Mouse (Mus musculus): ENCODE measurements at regions not wholly inside any gene's neighbourhood (a gene's known extent, or its start where the extent isn't known, plus 50 kb on each side); places are given as distances from the start of the nearest gene placed in this dataset.

GRCm38 (mm10) chr10:12059728-12060127, 716.5 kb downstream of the Epm2a start:
- no peak for ATAC-seq (replicated peaks; ENCODE audit: insufficient number of reproducible peaks, low FRiP score, low TSS enrichment)
- no peak overlapping the region for H3K9ac ChIP-seq (ENCODE audit: low read depth, low read length)
- no peak overlapping the region for H3K4me2 ChIP-seq
- 76% methylated on average over 1 of the region's 1 CpGs for WGBS (ENCODE audit: insufficient replicate concordance)
- H3K27ac ChIP-seq (ENCODE audit: low read depth, low read length): no peak overlapping the region
- H3K36me3 ChIP-seq (ENCODE audit: control insufficient read depth, insufficient read depth, low read length): no peaks in the 10 kb centered on the region
- no peaks in the 10 kb centered on the region for H3K9me3 ChIP-seq (replicated peaks; ENCODE audit: control insufficient read depth, low read length)
- no peak overlapping the region for H3K4me3 ChIP-seq (ENCODE audit: low read depth, low read length)
- no peaks in the 10 kb centered on the region for H3K27me3 ChIP-seq (ENCODE audit: control insufficient read depth, insufficient read depth, low read length)
- H3K4me1 ChIP-seq (ENCODE audit: control insufficient read depth, insufficient read depth, low read length): no peaks in the 10 kb centered on the region

- no peak overlapping the region for H3K4me3 ChIP-seq (ENCODE audit: low read depth, low read length)
- 80% methylated on average over 5 of the region's 5 CpGs for WGBS (ENCODE audit: insufficient replicate concordance)
- no peak overlapping the region for H3K4me2 ChIP-seq
- H3K9ac ChIP-seq (ENCODE audit: low read depth, low read length): no peak overlapping the region
- H3K27me3 ChIP-seq (ENCODE audit: control insufficient read depth, insufficient read depth, low read length): no peaks in the 10 kb centered on the region
- H3K36me3 ChIP-seq (ENCODE audit: control insufficient read depth, insufficient read depth, low read length): no peaks in the 10 kb centered on the region
- H3K27ac ChIP-seq (ENCODE audit: low read depth, low read length): no peak overlapping the region
- no peaks in the 10 kb centered on the region for H3K4me1 ChIP-seq (ENCODE audit: control insufficient read depth, insufficient read depth, low read length)
- no peak for ATAC-seq (replicated peaks; ENCODE audit: insufficient number of reproducible peaks, low FRiP score, low TSS enrichment)
- H3K9me3 ChIP-seq (replicated peaks; ENCODE audit: control insufficient read depth, low read length): no peaks in the 10 kb centered on the region
Observed at GRCm38 (mm10) chr10:12061069-12061861, 718.1 kb downstream of the Epm2a start.

GRCm38 (mm10) chr10:12062302-12062701, 719.1 kb downstream of the Epm2a start:
- 49% methylated on average over 1 of the region's 1 CpGs for WGBS (ENCODE audit: insufficient replicate concordance)
- no peaks in the 10 kb centered on the region for H3K36me3 ChIP-seq (ENCODE audit: control insufficient read depth, insufficient read depth, low read length)

GRCm38 (mm10) chr10:12083961-12084360, 740.8 kb downstream of the Epm2a start:
- H3K9ac ChIP-seq (ENCODE audit: low read depth, low read length): no peak overlapping the region
- H3K36me3 ChIP-seq (ENCODE audit: control insufficient read depth, insufficient read depth, low read length): no peaks in the 10 kb centered on the region
- no peak for ATAC-seq (replicated peaks; ENCODE audit: insufficient number of reproducible peaks, low FRiP score, low TSS enrichment)
- H3K27me3 ChIP-seq (ENCODE audit: control insufficient read depth, insufficient read depth, low read length): no peaks in the 10 kb centered on the region
- H3K9me3 ChIP-seq (replicated peaks; ENCODE audit: control insufficient read depth, low read length): no peaks in the 10 kb centered on the region
- no peak overlapping the region for H3K27ac ChIP-seq (ENCODE audit: low read depth, low read length)
- H3K4me1 ChIP-seq (ENCODE audit: control insufficient read depth, insufficient read depth, low read length): no peaks in the 10 kb centered on the region
- no peak overlapping the region for H3K4me2 ChIP-seq
- WGBS (ENCODE audit: insufficient replicate concordance): 88% methylated on average over 1 of the region's 1 CpGs
- H3K4me3 ChIP-seq (ENCODE audit: low read depth, low read length): no peak overlapping the region

More at GRCm38 (mm10) chr10:12062302-12062701, 719.1 kb downstream of the Epm2a start:
- Histone ChIP-seq H3K4me3 (ENCODE audit: low read depth, low read length) (no peak overlapping the region), H3K4me2 (no peak overlapping the region), H3K27me3 (ENCODE audit: control insufficient read depth, insufficient read depth, low read length) (no peaks in the 10 kb centered on the region), H3K9me3 (replicated peaks; ENCODE audit: control insufficient read depth, low read length) (no peaks in the 10 kb centered on the region), H3K4me1 (ENCODE audit: control insufficient read depth, insufficient read depth, low read length) (no peaks in the 10 kb centered on the region), H3K27ac (ENCODE audit: low read depth, low read length) (no peak overlapping the region), H3K9ac (ENCODE audit: low read depth, low read length) (no peak overlapping the region)
- no peak for ATAC-seq (replicated peaks; ENCODE audit: insufficient number of reproducible peaks, low FRiP score, low TSS enrichment)

DNA sequence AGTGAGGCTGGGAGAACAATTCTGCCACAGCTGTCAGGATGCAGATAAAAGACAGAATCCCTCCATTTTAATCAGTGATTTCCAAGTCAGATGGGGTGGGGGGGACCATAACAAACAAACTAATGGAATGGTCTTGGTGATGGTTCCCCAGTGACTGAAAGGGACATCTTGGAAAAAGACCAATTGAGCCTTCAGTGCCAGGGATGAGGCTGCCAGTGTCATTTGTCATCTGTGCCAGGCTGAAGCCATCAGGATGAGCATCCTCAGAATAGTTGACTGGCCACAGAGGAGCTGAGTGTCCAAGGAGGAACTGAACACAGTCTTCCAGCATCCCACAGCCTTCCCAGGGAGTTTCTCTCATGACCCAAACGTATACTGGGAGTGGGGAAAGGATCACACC, 749.3 kb downstream of the Epm2a start:
- no peaks in the 10 kb centered on the region for H3K9me3 ChIP-seq (replicated peaks; ENCODE audit: control insufficient read depth, low read length)
- H3K9ac ChIP-seq (ENCODE audit: low read depth, low read length): no peak overlapping the region
- H3K4me2 ChIP-seq: no peak overlapping the region
- WGBS (ENCODE audit: insufficient replicate concordance): 36% methylated on average over 1 of the region's 1 CpGs
- H3K4me1 ChIP-seq (ENCODE audit: control insufficient read depth, insufficient read depth, low read length): no peaks in the 10 kb centered on the region
- H3K4me3 ChIP-seq (ENCODE audit: low read depth, low read length): no peak overlapping the region
- H3K27ac ChIP-seq (ENCODE audit: low read depth, low read length): no peak overlapping the region
- H3K36me3 ChIP-seq (ENCODE audit: control insufficient read depth, insufficient read depth, low read length): no peaks in the 10 kb centered on the region
- no peaks in the 10 kb centered on the region for H3K27me3 ChIP-seq (ENCODE audit: control insufficient read depth, insufficient read depth, low read length)
- no peak for ATAC-seq (replicated peaks; ENCODE audit: insufficient number of reproducible peaks, low FRiP score, low TSS enrichment)

- H3K27ac ChIP-seq (ENCODE audit: low read depth, low read length): no peak overlapping the region
- H3K27me3 ChIP-seq (ENCODE audit: control insufficient read depth, insufficient read depth, low read length): no peaks in the 10 kb centered on the region
- H3K9me3 ChIP-seq (replicated peaks; ENCODE audit: control insufficient read depth, low read length): no peaks in the 10 kb centered on the region
- no peak for ATAC-seq (replicated peaks; ENCODE audit: insufficient number of reproducible peaks, low FRiP score, low TSS enrichment)
- 74% methylated on average over 3 of the region's 3 CpGs for WGBS (ENCODE audit: insufficient replicate concordance)
- no peaks in the 10 kb centered on the region for H3K36me3 ChIP-seq (ENCODE audit: control insufficient read depth, insufficient read depth, low read length)
- H3K4me2 ChIP-seq: no peak overlapping the region
- no peaks in the 10 kb centered on the region for H3K4me1 ChIP-seq (ENCODE audit: control insufficient read depth, insufficient read depth, low read length)
- no peak overlapping the region for H3K4me3 ChIP-seq (ENCODE audit: low read depth, low read length)
- H3K9ac ChIP-seq (ENCODE audit: low read depth, low read length): no peak overlapping the region
Observed at GRCm38 (mm10) chr10:12096678-12097077, 753.5 kb downstream of the Epm2a start.

GRCm38 (mm10) chr10:12107001-12107418, 762.2 kb downstream of the Utrn start:
- H3K9ac ChIP-seq (ENCODE audit: low read depth, low read length): no peak overlapping the region
- H3K4me3 ChIP-seq (ENCODE audit: low read depth, low read length): no peak overlapping the region
- no peak overlapping the region for H3K4me2 ChIP-seq
- H3K27ac ChIP-seq (ENCODE audit: low read depth, low read length): no peak overlapping the region
- H3K9me3 ChIP-seq (replicated peaks; ENCODE audit: control insufficient read depth, low read length): no peaks in the 10 kb centered on the region
- H3K36me3 ChIP-seq (ENCODE audit: control insufficient read depth, insufficient read depth, low read length): no peaks in the 10 kb centered on the region
- no peak for ATAC-seq (replicated peaks; ENCODE audit: insufficient number of reproducible peaks, low FRiP score, low TSS enrichment)
- H3K27me3 ChIP-seq (ENCODE audit: control insufficient read depth, insufficient read depth, low read length): no peaks in the 10 kb centered on the region
- no peaks in the 10 kb centered on the region for H3K4me1 ChIP-seq (ENCODE audit: control insufficient read depth, insufficient read depth, low read length)

DNA sequence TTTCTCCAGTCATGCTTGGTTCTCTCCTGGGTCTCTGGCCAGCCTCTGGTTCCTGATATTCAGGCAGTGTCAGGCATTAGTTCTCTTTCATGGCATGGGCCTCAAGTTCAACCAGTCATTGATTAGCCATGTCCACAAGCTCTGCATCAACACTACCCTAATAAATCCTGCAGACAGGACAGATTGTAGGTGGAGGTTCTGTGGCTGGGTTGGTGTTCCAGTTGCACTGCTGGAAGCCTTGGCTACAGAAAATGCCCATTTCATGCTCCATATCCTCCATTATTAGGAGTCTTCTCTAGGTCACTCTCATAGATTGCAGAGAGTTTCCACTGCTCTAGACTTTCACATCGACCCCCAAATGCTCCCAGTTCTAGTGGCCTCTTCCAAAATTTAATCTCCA, 757.4 kb downstream of the Utrn start:
- ATAC-seq (replicated peaks; ENCODE audit: insufficient number of reproducible peaks, low FRiP score, low TSS enrichment): no peak
- no peaks in the 10 kb centered on the region for H3K4me1 ChIP-seq (ENCODE audit: control insufficient read depth, insufficient read depth, low read length)
- H3K27ac ChIP-seq (ENCODE audit: low read depth, low read length): no peak overlapping the region
- H3K27me3 ChIP-seq (ENCODE audit: control insufficient read depth, insufficient read depth, low read length): no peaks in the 10 kb centered on the region
- no peak overlapping the region for H3K4me3 ChIP-seq (ENCODE audit: low read depth, low read length)
- H3K36me3 ChIP-seq (ENCODE audit: control insufficient read depth, insufficient read depth, low read length): no peaks in the 10 kb centered on the region
- 67% methylated on average over 1 of the region's 1 CpGs for WGBS (ENCODE audit: insufficient replicate concordance)
- no peak overlapping the region for H3K4me2 ChIP-seq
- no peak overlapping the region for H3K9ac ChIP-seq (ENCODE audit: low read depth, low read length)
- no peaks in the 10 kb centered on the region for H3K9me3 ChIP-seq (replicated peaks; ENCODE audit: control insufficient read depth, low read length)

- 81% methylated on average over 3 of the region's 3 CpGs for WGBS (ENCODE audit: insufficient replicate concordance)
Observed at GRCm38 (mm10) chr10:12115767-12116166, 753.4 kb downstream of the Utrn start.

More at GRCm38 (mm10) chr10:12115767-12116166, 753.4 kb downstream of the Utrn start:
- Histone ChIP-seq H3K4me2 (no peak overlapping the region), H3K27ac (ENCODE audit: low read depth, low read length) (no peak overlapping the region), H3K4me3 (ENCODE audit: low read depth, low read length) (no peak overlapping the region), H3K9me3 (replicated peaks; ENCODE audit: control insufficient read depth, low read length) (no peaks in the 10 kb centered on the region), H3K4me1 (ENCODE audit: control insufficient read depth, insufficient read depth, low read length) (no peaks in the 10 kb centered on the region), H3K36me3 (ENCODE audit: control insufficient read depth, insufficient read depth, low read length) (no peaks in the 10 kb centered on the region), H3K9ac (ENCODE audit: low read depth, low read length) (no peak overlapping the region), H3K27me3 (ENCODE audit: control insufficient read depth, insufficient read depth, low read length) (no peaks in the 10 kb centered on the region)
- ATAC-seq (replicated peaks; ENCODE audit: insufficient number of reproducible peaks, low FRiP score, low TSS enrichment): no peak

Measured in heart, embryonic 11.5 days (tissue).